Mouse (Mus musculus): ENCODE measurements at regions not wholly inside any gene's neighbourhood (a gene's known extent, or its start where the extent isn't known, plus 50 kb on each side); places are given as distances from the start of the nearest gene placed in this dataset.

DNA sequence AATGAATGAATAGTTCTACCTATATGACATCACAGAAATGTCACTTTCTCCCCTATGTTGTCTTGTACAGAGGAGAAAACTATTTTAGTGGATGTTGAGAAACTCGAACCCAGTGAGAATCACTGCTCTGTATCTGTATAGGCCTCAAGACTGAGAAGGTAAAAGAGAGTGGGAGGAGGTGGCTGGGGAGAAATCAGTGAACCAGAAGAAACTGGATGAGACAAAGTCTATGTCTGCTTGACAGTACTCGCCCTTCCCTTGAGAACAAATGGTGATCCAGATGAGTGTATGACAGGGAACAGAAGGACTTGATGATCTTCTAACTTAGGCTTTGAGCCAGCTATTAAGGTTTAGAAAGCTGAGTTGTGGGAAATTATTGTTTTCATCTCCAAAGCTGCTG lies 137.2 kb upstream of the Arrdc3 start:
- no peak for TF ChIP-seq CHD2 (IDR thresholded peaks at IDR 0.05; ENCODE audit: low read depth, low read length)
- no peak for TF ChIP-seq HCFC1 (IDR thresholded peaks at IDR 0.05; ENCODE audit: borderline replicate concordance, insufficient read depth, low read length)
- TF ChIP-seq ZC3H11A (IDR thresholded peaks at IDR 0.05; ENCODE audit: borderline replicate concordance, low read depth, low read length) = no peak
- TF ChIP-seq ZNF384 (IDR thresholded peaks at IDR 0.05; ENCODE audit: low read depth, low read length) = no peak
- TF ChIP-seq MAFK (IDR thresholded peaks at IDR 0.05; ENCODE audit: insufficient read depth, low read depth, low read length) = no peak

Data from ES-E14 (cell line).